Mouse (Mus musculus) heart, postnatal 25 days (tissue): ENCODE data around the gene Ucma. TPM values are rescaled to one million over a fixed set of nuclear protein-coding genes. Genes with fewer than 3 reads are reported as not detected.
"Not testable (repeated sequence)": the region's sequence is repeated elsewhere in the genome, so short reads cannot be mapped to it uniquely, and the experiment has no call there.

Experiments used
- DNase-seq: peaks from one replicate; pipeline ENCODE4 v3.0.0; 2022; ENCODE audit warnings: low spot score
- intact Hi-C: fragments of 180-260 bp; cut with DNase I; formaldehyde crosslinking; loops from one replicate; pipeline ENCODE4 v1.15.1; 2025
- total RNA-seq, 2 experiments: library from RNA; stranded (reverse); gene quantifications; 2 replicates each; pipeline ENCODE4 v1.2.3; 2021

The Ucma gene
- under 1 TPM; 0.70 to 0.78 TPM for total RNA-seq

DNA sequence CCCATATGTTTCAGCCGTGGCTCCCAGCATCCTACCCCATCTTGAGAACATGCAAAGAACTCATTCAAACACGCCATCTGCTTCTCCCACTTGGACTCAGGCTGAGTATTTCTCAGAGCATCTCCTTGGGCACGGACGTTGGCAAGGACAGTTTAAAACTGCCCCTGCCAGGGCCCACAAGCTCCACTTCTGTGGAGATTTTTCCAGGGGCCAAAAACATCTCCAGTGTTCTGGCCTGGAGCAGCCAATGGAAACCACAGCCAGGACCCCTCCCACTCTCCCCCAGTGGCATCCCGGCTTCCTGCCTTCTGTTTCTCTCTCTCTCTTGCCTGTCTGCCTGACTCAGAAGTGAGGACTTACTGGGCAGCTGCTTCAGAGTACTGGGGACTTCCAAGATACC, at the start of gene Ucma:
Ucma (plus strand) TSS at position 316 of the 400 bp plus-strand sequence.
- intact Hi-C loops, result no loop called here
- DNase-seq, result no peak

DNA sequence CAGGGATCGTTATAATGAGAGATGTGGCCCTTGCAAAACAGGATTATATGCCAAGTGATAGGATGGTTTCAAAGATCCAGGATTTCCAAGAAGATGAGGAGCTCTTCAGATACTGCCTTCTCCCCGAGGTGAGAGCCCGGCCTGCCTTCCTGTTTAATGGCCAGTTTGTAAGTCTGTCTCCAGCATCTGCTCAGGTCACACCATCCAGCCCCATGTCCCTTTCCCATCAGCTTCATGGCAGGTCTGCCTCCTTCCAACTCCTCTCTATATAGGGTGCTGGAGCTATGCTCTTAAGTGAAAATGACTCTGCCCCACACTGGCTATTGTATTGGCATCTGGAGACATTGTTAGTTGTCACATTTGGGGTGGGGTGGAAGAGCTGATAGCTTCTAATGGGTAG, 48.5 kb upstream of the Ucma start:
- intact Hi-C loops, result no loop called here
- no peak for DNase-seq

DNA sequence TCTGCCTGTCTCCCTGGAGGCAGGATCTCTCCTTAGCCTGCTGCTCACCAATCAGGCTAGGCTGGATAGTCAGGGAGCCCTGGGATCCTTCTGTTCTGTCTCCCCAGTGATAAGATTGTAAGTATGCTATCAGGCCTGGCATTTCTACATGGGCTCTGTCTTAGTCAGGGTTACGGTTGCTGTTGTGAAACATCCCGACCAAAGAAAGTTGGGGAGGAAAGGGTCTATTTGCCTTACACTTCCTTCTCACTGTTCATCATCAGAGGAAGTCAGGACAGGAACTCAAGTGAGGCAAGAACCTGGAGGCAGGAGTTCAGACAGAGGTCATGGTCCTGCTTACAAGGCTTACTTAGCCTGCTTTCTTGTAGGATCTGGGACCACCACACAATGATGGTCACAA, 46.7 kb upstream of the Ucma start:
- DNase-seq, result no peak
- intact Hi-C loops, result no loop called here

DNA sequence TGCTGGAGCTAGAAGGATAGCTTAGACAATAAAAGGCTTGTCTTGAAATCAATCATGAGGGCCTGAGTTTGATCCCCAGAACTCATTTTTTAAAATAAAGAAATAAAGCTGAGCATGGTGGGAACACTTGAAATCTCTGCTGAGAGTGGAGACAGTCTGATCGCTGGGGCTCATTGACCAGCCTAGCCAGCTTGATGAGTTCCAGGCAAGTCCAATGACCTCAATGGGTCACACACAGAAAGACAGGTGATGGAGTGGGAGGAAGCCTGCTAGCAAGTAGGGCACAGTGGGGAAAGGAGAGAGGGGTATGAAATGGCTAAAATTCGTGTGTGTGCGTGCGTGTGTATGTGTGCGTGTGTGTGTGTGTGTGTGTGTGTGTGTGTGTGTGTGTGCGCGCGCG, 41.4 kb upstream of the Ucma start:
- DNase-seq, result no peak
- intact Hi-C loops, result no loop called here

DNA sequence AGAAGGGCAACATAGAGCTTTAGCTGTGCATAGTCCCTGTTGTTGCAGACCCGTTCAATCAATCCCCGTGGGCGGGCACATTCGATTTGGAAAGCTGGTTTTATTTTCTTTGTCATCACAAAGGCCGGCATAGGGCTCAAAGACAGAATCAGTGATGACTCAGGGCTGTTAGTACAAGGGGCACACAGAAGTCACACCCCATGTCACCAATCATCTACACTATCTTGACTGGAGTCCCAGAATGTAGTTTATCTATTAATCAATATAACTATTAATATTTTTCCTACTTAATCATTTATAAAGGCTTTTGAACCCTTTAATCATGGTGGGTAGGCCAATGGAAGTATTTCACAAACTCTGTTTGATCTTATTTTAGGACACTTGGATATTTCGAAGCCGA, 38.0 kb upstream of the Ucma start:
- intact Hi-C loops, result no loop called here
- DNase-seq, result no peak

DNA sequence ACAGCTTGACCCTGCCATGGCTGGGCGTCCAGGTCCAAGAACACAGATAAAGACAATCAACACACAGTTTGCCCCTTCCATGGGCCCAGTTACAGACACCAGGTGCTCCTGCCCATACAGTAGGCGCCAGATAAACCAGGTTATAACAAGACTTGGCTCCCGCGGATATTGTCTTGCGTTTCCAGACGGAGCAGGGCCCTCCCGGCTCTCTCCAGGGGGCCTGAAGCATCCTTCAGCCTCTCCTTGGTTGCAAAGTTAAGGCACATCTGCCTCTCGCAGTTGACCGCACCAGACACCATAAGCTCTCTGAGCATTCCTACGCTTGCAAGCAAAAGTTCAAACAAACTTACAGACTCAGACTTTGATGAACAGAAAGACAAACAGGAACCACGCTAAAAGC, 35.1 kb upstream of the Ucma start:
- intact Hi-C loops, result no loop called here
- DNase-seq, result no peak

DNA sequence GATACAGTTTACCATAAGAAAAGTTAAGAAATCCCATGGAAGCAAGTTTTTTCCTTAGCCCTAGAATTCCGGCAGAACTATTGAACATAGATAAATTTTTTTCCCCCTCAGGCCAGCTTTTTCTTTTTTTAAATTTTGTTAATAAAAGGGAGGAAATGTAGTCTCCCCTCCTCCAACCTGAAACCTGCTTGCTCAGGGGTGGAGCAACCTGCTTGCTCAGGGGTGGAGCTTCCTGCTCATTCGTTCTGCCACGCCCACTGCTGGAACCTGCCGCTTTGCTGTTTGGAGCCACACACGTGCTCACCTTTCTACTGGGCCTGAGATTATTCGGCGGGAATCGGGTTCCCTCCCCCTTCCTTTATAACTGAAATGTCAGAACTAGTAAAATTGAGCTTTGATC, 26.2 kb upstream of the Ucma start:
- DNase-seq, intact Hi-C loops: not testable (repeated sequence)

DNA sequence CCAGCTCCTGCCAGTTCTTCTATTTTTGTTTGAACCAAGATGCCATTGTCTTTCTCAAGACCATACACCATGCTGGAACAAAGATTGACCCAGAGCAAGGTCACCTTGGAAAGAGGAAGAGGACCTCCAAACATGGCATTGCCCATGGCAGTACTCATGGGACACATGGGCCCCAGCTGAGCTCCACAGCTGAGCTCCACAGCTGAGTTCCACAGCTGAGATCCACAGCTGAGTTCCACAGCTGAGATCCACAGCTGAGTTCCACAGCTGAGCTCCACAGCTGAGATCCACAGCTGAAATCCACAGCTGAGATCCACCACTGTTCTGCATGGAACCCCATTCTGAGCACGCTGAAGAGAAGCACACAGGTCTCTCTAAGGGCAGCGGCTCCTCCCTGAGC, 24.9 kb upstream of the Ucma start:
- intact Hi-C loops, result no loop called here
- DNase-seq, result no peak

DNA sequence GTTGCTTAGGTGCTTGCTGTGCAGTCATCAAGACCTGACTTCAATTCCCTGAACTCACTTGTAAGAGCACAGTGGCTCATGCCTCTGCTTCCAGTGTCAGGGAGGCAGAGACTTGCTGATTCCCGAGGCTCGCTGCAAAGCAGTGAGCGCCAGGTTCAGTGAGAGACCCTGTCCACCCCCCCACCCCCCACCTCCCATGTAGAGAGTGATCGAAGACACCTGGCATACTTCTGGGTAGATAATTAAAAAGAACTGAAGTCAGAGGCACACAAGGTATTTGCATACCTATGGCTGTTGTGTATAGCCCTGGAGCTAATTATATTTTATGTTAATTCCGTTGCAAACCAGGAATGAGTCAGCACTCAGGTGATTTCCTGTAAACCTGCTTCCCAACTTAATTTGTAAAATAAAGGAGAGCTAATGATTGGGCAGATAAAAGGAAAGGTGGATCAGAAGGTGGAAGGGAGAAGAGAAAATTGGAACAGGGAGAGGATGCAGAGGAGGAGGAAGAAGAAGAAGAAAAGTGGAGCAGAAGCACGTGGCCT, 21.6 kb upstream of the Ucma start:
- intact Hi-C loops, result no loop called here
- no peak for DNase-seq

DNA sequence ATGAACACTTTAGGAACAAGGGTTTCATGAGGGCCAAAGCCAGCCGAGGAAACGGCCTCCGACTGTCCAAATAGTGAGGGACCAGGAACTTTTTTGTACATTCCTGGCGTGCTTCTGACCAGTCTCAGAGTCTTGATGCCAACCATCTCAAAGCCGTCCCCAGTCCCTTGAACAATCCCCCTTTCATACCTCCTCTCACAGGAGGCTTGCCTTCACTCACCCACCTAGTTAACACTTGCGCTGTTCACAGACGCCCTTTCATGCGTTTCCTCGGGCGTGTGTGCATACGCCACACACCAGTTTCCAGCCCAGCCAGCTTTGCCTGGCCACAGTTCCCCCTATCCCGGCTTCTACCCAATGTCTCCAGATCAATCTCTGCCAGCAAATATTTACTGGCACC, 17.9 kb upstream of the Ucma start:
- intact Hi-C loops, result no loop called here
- no peak for DNase-seq

DNA sequence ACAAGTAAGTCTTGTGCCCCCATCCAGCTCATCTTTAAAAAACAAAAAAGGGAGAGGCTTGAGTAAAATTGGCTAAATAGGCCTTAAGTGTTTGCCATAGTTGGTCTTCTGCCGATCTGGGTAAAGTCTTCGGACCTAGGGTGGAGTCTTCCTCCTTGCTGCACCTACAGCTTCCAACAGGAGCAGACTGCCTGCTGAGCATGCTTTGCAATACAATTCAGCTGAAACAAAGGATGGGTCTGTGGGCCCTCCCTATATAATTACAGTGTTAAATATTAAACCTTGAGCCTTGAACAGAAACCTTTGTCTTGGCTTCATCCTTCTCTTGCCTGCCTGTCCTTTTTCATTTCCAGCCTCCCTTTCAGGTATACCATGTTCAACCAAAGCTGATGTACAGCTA, 8.1 kb upstream of the Ucma start:
- DNase-seq, result no peak
- intact Hi-C loops, result no loop called here

DNA sequence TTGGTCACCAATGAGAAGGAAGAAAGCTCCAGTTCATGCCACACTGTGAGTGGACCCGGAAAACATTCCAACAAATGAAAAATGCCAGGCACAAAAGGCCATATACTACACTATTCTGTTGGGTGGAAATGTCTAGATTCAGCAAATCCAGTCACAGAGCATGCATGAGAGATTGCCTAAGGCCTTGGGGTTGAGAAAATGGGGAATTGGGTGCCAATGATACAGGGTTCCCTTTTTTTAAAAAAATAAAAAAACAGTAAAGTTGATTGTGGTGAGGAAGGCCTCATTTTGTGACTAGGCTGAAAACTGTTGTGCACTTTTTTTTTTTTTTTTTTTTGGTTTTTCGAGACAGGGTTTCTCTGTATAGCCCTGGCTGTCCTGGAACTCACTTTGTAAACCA, 6.8 kb upstream of the Ucma start:
- intact Hi-C loops, result no loop called here
- no peak for DNase-seq

DNA sequence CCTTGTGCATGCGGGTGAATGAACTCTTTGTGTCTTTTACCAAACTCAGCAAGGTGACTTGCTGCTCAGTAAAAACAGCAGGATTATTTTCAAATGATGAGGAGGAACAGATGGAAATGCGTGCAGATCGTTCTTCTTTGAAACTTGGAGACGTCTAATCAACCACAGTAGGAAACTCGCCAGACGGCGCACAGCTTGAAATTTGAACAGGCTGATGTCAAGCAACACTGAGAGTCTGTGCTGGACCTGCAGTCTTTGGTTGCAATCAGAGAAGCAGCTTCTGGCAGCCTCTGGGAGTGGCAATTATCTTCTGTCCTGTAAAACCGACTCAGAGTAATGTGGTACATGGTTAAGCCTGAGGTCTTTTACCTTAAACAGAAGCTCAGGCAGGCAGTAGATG, 2.2 kb downstream of the Ucma start:
- DNase-seq, result no peak
- intact Hi-C loops, result no loop called here

DNA sequence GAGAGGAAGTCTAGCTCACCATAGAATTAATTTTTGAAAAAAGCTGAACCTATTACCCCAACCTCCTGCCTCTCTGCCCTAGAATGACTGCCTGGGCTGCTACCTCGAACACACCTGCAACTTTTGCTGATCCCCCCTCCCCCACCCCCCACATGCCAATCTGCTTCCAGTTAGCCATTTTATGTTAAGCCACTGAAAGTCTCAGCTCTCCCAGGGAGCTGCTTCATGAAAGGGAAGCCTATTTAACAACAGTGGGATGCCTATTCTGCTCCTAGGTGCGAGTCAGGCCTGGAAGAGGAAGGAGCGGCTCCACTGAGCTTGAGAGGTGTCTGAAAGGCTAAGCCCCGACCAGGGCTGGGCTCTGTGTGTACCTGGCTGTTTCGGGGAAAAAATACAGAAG, 8.1 kb downstream of the Ucma start:
- no peak for DNase-seq
- intact Hi-C loops, result no loop called here

DNA sequence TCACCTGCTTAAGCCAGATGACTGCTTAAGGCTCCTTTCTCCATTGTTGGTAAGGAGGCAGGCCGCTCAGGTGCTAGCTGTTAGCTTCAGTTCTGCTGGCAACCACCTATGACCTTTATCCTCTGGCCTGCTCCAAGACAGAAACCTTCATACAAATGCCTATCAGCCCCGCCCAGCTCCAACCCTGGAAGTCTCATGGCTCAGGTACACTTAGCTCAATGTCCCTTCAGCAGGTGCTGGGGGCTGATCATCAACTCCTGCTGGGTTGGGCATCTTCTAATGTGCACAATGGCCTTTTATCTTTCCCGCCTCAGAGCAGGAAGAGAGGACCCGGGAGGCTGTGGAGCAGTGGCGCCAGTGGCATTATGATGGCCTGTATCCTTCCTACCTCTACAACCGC, 9.1 kb downstream of the Ucma start:
- intact Hi-C loops, result no loop called here
- DNase-seq, result no peak

DNA sequence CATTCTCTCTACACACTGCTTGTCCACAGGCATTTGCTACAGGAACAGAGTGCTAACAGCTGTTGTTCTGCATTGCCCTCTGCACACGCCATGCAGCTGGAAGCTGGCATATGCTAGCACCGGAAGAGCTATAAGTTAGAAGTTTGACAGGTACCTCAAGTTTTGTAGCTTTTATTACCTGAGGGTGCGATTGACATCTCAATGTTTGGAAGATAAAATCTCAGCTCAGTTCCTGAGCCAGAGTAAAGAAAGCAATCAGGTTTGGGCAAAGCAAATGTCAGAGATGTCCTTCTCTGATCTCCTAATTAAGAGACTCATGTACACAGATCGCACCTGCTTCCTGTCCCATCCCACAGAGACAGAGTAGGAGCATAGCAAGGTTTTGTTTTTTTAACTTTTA, 10.9 kb downstream of the Ucma start:
- intact Hi-C loops, result no loop called here
- no peak for DNase-seq

DNA sequence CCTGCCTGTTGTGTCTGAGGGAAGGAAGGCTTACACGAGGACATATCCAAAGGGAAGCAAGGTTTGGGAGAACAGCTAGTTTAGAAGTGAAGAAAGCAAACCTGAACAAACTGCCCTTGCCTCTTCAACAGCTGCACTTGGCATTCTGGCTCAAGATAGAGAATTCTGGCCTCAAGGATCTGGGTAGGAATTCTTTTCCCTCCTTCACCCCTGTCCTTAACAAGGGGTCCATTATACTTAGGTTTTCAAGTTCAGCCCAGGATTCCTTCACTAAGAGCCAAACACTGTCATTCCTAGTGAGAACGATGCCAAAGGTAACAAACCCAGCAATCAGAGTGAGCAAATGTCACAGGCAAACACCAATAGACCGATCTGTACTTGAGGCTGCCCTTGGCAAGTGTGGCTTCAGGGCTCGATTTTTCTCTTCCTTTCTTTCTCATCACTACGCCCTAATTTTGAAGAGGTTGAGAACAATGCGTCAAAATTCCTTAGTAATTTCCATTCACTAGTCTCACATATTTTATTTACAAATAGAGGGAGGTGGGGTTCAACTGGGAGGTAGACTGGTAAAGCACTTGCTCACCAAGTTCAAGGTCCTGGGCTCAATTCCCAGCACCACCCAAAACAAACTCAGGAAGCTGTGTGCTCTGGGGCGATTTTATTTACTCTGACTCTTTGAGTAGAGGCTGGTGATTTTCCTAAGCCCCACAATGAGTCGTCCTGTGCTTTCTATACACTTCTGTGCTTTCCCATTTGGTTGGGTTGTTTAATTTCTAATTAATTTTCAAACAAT, 11.7 kb downstream of the Ucma start:
- intact Hi-C loops, result no loop called here
- DNase-seq, result no peak

DNA sequence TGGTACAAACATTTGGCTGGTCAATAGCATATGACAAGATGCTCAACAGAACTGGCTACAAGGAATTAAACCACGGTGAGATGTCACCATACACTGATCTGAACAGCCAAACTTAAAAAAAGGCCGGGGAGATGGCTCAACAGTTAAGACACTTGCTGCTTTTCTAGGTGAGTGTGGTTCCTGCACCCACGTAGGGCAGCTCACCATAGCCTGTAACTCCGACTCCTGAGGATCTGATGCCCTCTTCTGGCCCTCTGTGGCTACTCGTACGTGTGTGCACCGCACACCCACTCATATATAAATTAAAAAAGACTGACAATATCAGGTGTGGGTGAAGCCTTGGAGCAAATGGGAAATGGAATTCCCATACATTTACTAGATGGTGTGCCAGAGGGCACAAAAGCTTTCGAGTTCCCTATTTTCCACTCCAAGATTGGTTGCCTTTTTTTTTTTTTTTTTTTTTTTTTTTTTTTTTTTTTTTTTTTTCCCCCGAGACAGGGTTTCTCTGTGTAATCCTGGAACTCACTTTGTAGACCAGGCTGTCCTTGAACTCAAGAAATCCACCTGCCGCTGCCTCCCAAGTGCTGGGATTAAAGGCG, 13.0 kb downstream of the Ucma start:
- intact Hi-C loops, result no loop called here

DNA sequence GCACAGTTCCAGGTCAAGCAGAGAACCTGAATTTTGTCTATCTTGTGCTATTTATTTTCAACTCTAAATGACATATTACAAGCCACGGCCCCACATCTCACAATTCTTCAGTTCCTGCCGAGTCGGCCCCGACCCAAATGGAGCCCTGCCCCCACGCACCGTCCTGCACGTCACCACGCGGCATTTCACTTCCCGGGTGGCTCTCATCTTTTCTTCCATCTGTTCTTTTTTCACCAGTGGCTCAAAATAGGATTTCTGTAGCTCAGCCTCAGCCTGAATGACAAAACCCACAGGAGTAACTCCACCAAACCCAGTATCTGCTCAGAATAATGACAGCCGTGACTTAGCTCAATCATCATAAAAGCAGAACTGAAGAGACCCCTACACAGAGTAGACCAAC, 17.7 kb downstream of the Ucma start:
- DNase-seq, result no peak
- intact Hi-C loops, result no loop called here

More for the DNA sequence above, 13.0 kb downstream of the Ucma start:
- DNase-seq, result no peak

DNA sequence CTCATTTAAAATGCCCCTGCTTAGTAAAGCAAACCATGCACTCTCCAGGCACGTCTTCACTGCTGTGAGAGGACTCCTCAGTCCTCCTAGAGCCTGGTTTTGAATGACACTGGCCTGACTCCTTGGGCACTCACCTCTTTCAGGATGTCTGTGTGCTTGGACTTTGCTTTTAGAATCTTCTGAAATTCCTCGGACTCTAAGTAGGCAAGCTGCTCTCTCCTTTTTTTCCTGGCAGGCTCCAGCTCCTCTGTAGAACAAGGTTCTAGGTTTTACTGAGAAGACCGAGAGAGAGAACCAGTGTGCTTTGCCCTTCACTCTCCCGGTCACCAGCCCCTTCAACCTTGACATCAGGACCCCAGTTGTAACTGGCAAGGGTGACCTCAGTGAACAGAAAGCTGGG, 18.5 kb downstream of the Ucma start:
- intact Hi-C loops, result no loop called here
- DNase-seq, result no peak

DNA sequence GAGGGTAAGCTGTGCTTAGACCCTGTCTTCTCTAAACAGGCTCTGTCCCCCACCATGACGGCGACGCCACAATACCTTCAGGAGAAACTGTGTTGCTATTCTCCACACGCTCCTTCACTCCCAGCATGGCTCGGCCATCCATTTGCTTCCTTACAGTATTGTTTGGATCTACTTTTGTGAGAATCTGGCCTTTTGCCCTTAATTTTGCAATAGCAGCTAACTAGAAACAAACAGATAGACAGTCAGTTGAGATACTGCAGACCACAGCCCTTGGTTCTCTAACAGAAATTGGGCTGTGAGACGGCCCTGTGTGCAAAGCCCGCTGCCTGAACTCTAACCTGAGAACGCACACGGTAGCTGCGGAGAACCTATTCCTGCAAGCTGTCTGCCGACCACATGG, 19.7 kb downstream of the Ucma start:
- DNase-seq, result no peak
- intact Hi-C loops, result no loop called here

DNA sequence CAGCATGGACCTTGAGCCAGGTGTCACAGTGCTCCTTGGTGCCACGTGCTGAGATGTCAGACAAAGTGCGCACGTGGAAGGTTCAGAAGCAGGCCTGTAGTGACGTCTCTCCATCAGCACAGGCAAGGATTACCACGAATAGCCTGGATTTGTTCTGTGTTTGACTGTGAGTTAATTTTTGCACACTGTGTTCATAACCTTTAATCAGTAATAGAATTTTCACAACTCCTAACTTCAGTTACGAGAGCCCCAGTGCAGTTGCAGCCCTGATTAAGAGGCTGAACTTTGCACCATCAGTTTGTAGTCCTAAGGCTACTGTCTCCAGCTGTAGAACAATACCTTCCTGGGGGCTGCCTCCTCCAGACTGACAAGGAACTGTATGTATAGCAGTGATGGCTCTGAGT, 20.5 kb downstream of the Ucma start:
- intact Hi-C loops, result no loop called here
- DNase-seq, result no peak
